Mouse (Mus musculus): ENCODE data around the gene Larp1.
"Not testable (repeated sequence)": the region's sequence is repeated elsewhere in the genome, so short reads cannot be mapped to it uniquely, and the experiment has no call there.

The Larp1 gene

DNA sequence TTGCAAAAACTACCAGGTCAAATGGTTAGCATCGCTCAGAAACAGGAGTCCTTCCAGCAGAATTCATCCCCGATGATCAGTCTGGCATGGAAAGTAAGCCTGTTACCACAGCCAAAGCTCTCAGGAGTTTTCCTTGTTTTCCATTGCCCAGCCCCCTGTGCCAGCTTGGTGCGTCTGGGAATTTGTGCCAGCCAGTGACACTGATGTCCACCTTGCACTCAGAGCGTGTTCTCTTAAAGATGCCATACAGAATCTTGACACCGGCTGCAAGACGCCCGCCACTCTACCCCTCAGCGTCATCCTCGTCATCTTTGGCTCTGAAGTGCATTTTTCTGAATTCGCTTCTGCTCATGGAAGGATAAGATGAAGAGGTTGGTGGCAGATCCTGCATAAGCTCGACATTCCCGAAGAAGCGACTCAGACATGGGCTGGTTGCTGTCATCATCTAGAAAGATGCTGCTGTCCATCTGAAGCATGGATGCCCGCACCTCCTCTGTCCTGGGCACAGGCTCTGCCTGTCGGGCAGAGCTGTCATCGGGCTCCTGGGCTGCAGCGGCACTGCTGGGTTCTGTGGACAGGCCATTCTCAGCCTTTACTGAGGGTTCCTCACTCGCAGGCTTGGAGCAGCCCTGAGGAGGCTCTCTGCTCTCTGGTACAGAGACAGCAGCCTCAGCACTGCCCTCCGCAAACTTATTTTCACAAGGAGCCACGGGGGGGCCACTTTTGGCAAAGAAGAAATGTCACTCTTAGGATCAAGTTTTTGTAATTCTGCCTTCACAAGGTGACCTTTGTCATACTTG lies 88.2 kb downstream of the Larp1 start:
- DNase-seq (ENCODE audit: extremely low read depth, insufficient read length, low spot score), result no peak

- no peak for DNase-seq (ENCODE audit: extremely low read depth, insufficient read length, low spot score)
These were observed 88.9 kb downstream of the Larp1 start for GRCm38 (mm10) chr11:58097621-58098365.

DNA sequence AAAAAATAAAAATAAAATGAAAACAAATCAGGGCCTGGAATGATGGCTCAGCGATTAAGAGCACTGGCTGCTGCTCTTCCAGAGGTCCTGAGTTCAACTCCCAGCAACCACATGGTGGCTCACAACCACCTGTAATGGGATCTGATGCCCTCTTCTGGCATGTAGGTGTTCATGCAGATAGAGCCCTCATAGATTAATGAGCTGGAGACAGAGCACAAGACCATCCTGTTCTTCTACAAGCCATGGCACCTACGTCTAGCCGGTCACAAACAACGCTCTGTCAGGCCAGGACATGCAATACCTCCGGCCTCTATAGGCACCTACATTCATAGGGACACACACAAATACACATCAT lies 89.5 kb downstream of the Larp1 start:
- DNase-seq (ENCODE audit: extremely low read depth, insufficient read length, low spot score), result not testable (repeated sequence)

DNA sequence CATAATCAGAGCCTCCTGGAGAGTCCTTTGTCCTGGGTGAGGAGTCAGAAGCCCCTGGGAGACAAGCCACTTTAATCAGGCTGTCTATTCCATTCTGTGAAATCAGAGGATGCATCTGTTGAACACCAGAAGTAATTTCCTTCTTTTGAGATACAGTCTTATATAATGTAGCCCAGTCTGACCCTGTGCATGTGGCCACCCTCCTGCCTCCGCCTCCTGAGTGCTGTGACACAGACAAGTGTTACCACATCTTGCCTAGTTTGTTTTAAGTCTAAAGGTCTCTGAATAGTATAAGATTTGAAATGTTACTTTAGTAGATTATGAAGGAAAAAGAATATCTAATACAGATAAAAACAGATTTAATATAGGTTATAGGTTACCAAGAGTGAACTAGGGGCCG lies 91.1 kb downstream of the Larp1 start:
- no peak for DNase-seq (ENCODE audit: extremely low read depth, insufficient read length, low spot score)

DNA sequence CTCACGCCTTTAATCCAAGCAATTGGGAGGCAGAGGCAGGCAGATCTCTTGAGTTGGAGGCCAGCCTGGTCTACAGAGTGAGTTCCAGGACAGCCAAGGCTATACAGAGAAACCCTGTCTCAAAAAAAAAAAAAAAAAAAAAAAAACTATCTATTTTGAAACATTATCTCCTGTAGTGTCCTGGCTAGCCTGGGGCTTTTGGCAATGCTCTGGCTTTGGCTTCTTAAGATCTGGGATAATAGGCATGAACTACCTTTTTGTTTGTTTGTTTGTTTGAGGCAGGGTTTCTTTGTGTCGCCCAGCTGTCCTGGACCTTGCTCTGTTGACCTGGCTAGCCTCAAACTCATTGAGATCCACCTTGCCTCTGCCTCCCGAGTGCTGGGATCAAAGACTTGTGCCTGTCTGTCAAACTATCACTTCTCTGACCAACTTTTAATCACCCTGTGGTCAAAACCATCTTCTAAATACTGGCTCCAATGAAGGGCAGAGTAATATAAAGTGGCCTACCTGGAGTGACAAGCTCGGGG lies 92.4 kb downstream of the Larp1 start:
- no peak for DNase-seq (ENCODE audit: extremely low read depth, insufficient read length, low spot score)

- DNase-seq (ENCODE audit: extremely low read depth, insufficient read length, low spot score), result no peak
These were observed 93.3 kb downstream of the Larp1 start for GRCm38 (mm10) chr11:58102146-58102545.

- DNase-seq (ENCODE audit: extremely low read depth, insufficient read length, low spot score), result no peak
These were observed 93.9 kb downstream of the Larp1 start for GRCm38 (mm10) chr11:58102581-58103343.

GRCm38 (mm10) chr11:58103344-58103653 lies 94.4 kb downstream of the Larp1 start:
- no peak for DNase-seq (ENCODE audit: extremely low read depth, insufficient read length, low spot score)

DNA sequence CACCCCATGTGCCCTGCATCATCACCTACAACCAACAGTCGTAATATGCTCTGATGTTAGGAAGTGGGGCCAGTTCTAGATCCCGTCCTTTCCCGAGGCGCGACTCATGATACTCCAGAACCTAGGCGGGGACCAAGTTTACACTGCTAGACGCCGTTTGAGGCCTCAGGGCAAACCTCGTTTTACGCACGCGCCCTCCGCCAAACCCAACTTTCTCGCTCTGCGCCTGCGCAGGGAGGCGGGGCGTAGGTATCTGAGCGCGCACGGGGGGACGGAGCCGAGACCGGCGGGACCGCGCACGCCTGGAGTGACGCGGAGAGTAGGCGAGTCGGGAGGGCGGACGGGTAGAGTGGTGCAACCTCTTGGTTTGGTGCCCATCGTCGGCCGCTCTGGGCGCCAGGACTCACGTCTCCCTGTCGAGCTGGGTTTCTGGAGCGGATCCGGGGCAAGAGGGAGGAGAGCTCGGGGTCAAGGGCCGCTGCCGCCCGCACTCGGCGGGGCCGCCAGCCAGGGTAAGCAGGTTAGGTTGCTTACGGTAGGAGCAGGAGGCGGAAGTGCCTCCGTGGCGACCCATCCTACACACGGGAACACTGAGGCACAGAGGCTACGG lies 94.9 kb downstream of the Larp1 start, which contains the start of gene Cnot8:
Gene Cnot8 (plus strand): TSS at position 457 of the 610 bp plus-strand sequence.
- DNase-seq (ENCODE audit: extremely low read depth, insufficient read length, low spot score), result peak; percentile 99

GRCm38 (mm10) chr11:58104351-58104791 lies 95.5 kb downstream of the Larp1 start:
- DNase-seq (ENCODE audit: extremely low read depth, insufficient read length, low spot score), result no peak

DNA sequence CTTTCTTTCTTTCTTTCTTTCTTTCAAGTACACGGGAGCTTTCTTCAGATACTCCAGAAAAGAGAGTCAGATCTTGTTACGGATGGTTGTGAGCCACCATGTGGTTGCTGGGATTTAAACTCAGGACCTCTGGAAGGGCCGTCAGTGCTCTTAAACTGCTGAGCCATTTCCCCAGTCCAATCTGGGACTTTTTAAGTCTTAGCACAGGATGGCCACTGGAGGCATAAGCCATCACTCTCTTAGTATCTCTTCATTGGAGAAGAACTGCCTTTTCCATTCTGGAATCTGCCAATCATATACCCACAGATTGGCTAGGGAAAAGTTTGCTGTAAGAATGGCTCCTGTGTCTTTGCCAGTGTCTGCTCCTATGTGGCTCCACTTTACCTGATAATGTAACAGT lies 98.1 kb downstream of the Larp1 start:
- DNase-seq (ENCODE audit: extremely low read depth, insufficient read length, low spot score), result peak; percentile 25

- DNase-seq (ENCODE audit: extremely low read depth, insufficient read length, low spot score), result no peak
These were observed 98.9 kb downstream of the Larp1 start for GRCm38 (mm10) chr11:58107664-58108337.
